In genomic region chr1:85114078-85114477, GRCm38 (mm10) we compare ENCODE assay signal across 24 mouse cellular contexts. TPM values are rescaled to one million over a fixed set of nuclear protein-coding genes. Genes with fewer than 3 reads are reported as not detected.
DNase-seq lines count a peak whose midpoint lies in the region; ATAC-seq and TF ChIP-seq lines count a peak whose summit lies in the region.
"Not testable (repeated sequence)": the region's sequence is repeated elsewhere in the genome, so short reads cannot be mapped to it uniquely, and the experiment has no call there.
"Had no signal": no experiment of that assay in that cellular context is flagged by ENCODE, and none has a peak within 500 bp of the region (broad histone marks: within the 10 kb centered on the region; RNA-seq: fewer than 3 reads in every experiment).

No protein-coding gene starts in this region.

- not testable (repeated sequence) for H3K4me3 ChIP-seq in embryonic facial prominence, embryonic 13.5 days; heart, embryonic 11.5 days (ENCODE audit: low read depth, low read length); hindbrain, embryonic 13.5 days; limb, embryonic 10.5 days; lung, embryonic 16.5 days (ENCODE audit: low read length); midbrain, postnatal 0 days (ENCODE audit: low read depth, low read length); stomach, embryonic 15.5 days (replicated peaks)

- TF ChIP-seq CTCF in midbrain, postnatal 0 days (IDR thresholded peaks at IDR 0.05) = not testable (repeated sequence)

- not testable (repeated sequence) for H3K9ac ChIP-seq in embryonic facial prominence, embryonic 13.5 days; heart, embryonic 11.5 days (ENCODE audit: low read depth, low read length); hindbrain, embryonic 13.5 days; lung, embryonic 16.5 days (ENCODE audit: low read length); midbrain, postnatal 0 days (replicated peaks; ENCODE audit: low read length, poor library complexity, severe bottlenecking); stomach, embryonic 15.5 days

- not testable (repeated sequence) for H3K27ac ChIP-seq in embryonic facial prominence, embryonic 13.5 days; heart, embryonic 11.5 days (ENCODE audit: low read depth, low read length); hindbrain, embryonic 13.5 days; limb, embryonic 10.5 days; lung, embryonic 16.5 days (ENCODE audit: low read length); midbrain, postnatal 0 days (ENCODE audit: low read depth, low read length); stomach, embryonic 15.5 days

- H3K4me1 ChIP-seq in embryonic facial prominence, embryonic 13.5 days; heart, embryonic 11.5 days (ENCODE audit: control insufficient read depth, insufficient read depth, low read length); hindbrain, embryonic 13.5 days (replicated peaks); limb, embryonic 10.5 days; lung, embryonic 16.5 days (replicated peaks; ENCODE audit: control insufficient read depth, insufficient read depth, low read length); midbrain, postnatal 0 days (ENCODE audit: insufficient read depth, low read length); stomach, embryonic 15.5 days: not testable (repeated sequence)

- peak; percentile 81 for ATAC-seq in embryonic facial prominence, embryonic 13.5 days (ENCODE audit: insufficient number of reproducible peaks, insufficient read depth, low FRiP score, low TSS enrichment, low read depth)
- 0 out of 2 replicates have a peak, but pooled peaks have one; percentile 31 for ATAC-seq in heart, embryonic 11.5 days (replicated peaks; ENCODE audit: insufficient number of reproducible peaks, low FRiP score, low TSS enrichment)
- ATAC-seq in hindbrain, embryonic 13.5 days (ENCODE audit: low FRiP score) = peak; percentile 39; the same call in 1 of the 2 replicates
- 0 out of 2 replicates have a peak, but pooled peaks have one; percentile 28 for ATAC-seq in lung, embryonic 16.5 days (ENCODE audit: low read depth)
- ATAC-seq in midbrain, postnatal 0 days (ENCODE audit: low FRiP score) = peak; percentile 70; the same call in 1 of the 2 replicates
- ATAC-seq in stomach, embryonic 15.5 days (ENCODE audit: insufficient read depth, low FRiP score, low read depth) = peak; percentile 53

- H3K4me2 ChIP-seq in embryonic facial prominence, embryonic 13.5 days; heart, embryonic 11.5 days; hindbrain, embryonic 13.5 days; lung, embryonic 16.5 days (ENCODE audit: low read depth, low read length); midbrain, postnatal 0 days (ENCODE audit: low read depth, low read length, poor library complexity, severe bottlenecking); stomach, embryonic 15.5 days: not testable (repeated sequence)

- DNase-seq in CD4-positive, CD25-positive, alpha-beta regulatory T cell, adult 2 months (ENCODE audit: low read depth, low spot score) = peak; percentile 2
- DNase-seq in limb, embryonic 10.5 days (ENCODE audit: low spot score) = peak; percentile 18
- not testable (repeated sequence) for DNase-seq in midbrain, postnatal 0 days (ENCODE audit: low spot score)

- not testable (repeated sequence) for H3K9me3 ChIP-seq in embryonic facial prominence, embryonic 13.5 days; heart, embryonic 11.5 days (replicated peaks; ENCODE audit: control insufficient read depth, low read length); limb, embryonic 10.5 days (replicated peaks); lung, embryonic 16.5 days (ENCODE audit: control insufficient read depth, low read length); midbrain, postnatal 0 days (ENCODE audit: low read length); stomach, embryonic 15.5 days
- peaks cover 15% of the 10 kb centered on the region for H3K9me3 ChIP-seq in hindbrain, embryonic 13.5 days

- WGBS in embryonic facial prominence, embryonic 13.5 days = 77% methylated on average over 3 of the region's 3 CpGs
- WGBS in heart, embryonic 11.5 days (ENCODE audit: insufficient replicate concordance) = 68% methylated on average over 3 of the region's 3 CpGs
- WGBS in hindbrain, embryonic 13.5 days = 81% methylated on average over 3 of the region's 3 CpGs
- 86% methylated on average over 3 of the region's 3 CpGs for WGBS in limb, embryonic 10.5 days
- WGBS in lung, embryonic 16.5 days = 79% methylated on average over 3 of the region's 3 CpGs
- WGBS in midbrain, postnatal 0 days = 80% methylated on average over 3 of the region's 3 CpGs
- 73% methylated on average over 3 of the region's 3 CpGs for WGBS in stomach, embryonic 15.5 days

- H3K36me3 ChIP-seq in embryonic facial prominence, embryonic 13.5 days; heart, embryonic 11.5 days (ENCODE audit: control insufficient read depth, insufficient read depth, low read length); hindbrain, embryonic 13.5 days; limb, embryonic 10.5 days; lung, embryonic 16.5 days (ENCODE audit: control insufficient read depth, insufficient read depth, low read length); midbrain, postnatal 0 days (ENCODE audit: insufficient read depth, low read length); stomach, embryonic 15.5 days: not testable (repeated sequence)

- not testable (repeated sequence) for H3K27me3 ChIP-seq in embryonic facial prominence, embryonic 13.5 days; heart, embryonic 11.5 days (ENCODE audit: control insufficient read depth, insufficient read depth, low read length); hindbrain, embryonic 13.5 days; limb, embryonic 10.5 days (ENCODE audit: low read depth, poor library complexity, severe bottlenecking); lung, embryonic 16.5 days (ENCODE audit: control insufficient read depth, insufficient read depth, low read depth, low read length); midbrain, postnatal 0 days (ENCODE audit: insufficient read depth, low read length); stomach, embryonic 15.5 days (replicated peaks)

RNA-seq across cellular contexts. Expression of gene A530032D15Rik, which starts 4.4 kb away (rescaled TPM):
- polyA plus RNA-seq in embryonic facial prominence, embryonic 13.5 days (2015; fragmentation: Nextera tagmentation; extraction: Ambion mirVana) = not detected in 2 replicates
- not detected in 2 replicates for polyA plus RNA-seq in heart, embryonic 11.5 days (2014; fragmentation: Nextera tagmentation; extraction: Ambion mirVana)
- polyA plus RNA-seq in hindbrain, embryonic 13.5 days (2015; fragmentation: Nextera tagmentation; extraction: Ambion mirVana) = not detected in 2 replicates
- not detected in 2 replicates for polyA plus RNA-seq in limb, embryonic 10.5 days (2016; fragmentation: Nextera tagmentation; extraction: Ambion mirVana)
- polyA plus RNA-seq in lung, embryonic 16.5 days (2015; fragmentation: Nextera tagmentation; extraction: Ambion mirVana) = not detected in 2 replicates
- not detected in 2 replicates for total RNA-seq in midbrain, postnatal 0 days (2014; rRNA removed)
- not detected in 2 replicates for polyA plus RNA-seq in midbrain, postnatal 0 days (2015; fragmentation: Nextera tagmentation; extraction: Ambion mirVana)
- 0.17 TPM in 1 of 2 replicates, not detected in the other for polyA plus RNA-seq in stomach, embryonic 15.5 days (2015; fragmentation: Nextera tagmentation; extraction: Ambion mirVana)
- total RNA-seq: gastrocnemius, postnatal 4 days; layer of hippocampus, postnatal 10 days had no signal
- polyA plus RNA-seq: embryonic facial prominence, embryonic 12.5 days; heart, embryonic 13.5 days; intestine, embryonic 16.5 days; kidney, embryonic 15.5 days; limb, embryonic 13.5 days; neural tube, embryonic 14.5 days had no signal

RNA-seq across cellular contexts. Expression of gene Gm10553, which starts 14.1 kb away (rescaled TPM):
- not detected in 2 replicates for polyA plus RNA-seq in embryonic facial prominence, embryonic 13.5 days (2015; fragmentation: Nextera tagmentation; extraction: Ambion mirVana)
- not detected in 2 replicates for polyA plus RNA-seq in heart, embryonic 11.5 days (2014; fragmentation: Nextera tagmentation; extraction: Ambion mirVana)
- polyA plus RNA-seq in hindbrain, embryonic 13.5 days (2015; fragmentation: Nextera tagmentation; extraction: Ambion mirVana) = not detected in 2 replicates
- not detected in 2 replicates for polyA plus RNA-seq in limb, embryonic 10.5 days (2016; fragmentation: Nextera tagmentation; extraction: Ambion mirVana)
- polyA plus RNA-seq in lung, embryonic 16.5 days (2015; fragmentation: Nextera tagmentation; extraction: Ambion mirVana) = not detected in 2 replicates
- total RNA-seq in midbrain, postnatal 0 days (2014; rRNA removed) = not detected in 2 replicates
- polyA plus RNA-seq in midbrain, postnatal 0 days (2015; fragmentation: Nextera tagmentation; extraction: Ambion mirVana) = not detected in 2 replicates
- not detected in 2 replicates for polyA plus RNA-seq in stomach, embryonic 15.5 days (2015; fragmentation: Nextera tagmentation; extraction: Ambion mirVana)
- total RNA-seq: adrenal gland, adult 8-10 months; common myeloid progenitor, adult 5-6 weeks; gastrocnemius, adult 18-20 months; gastrocnemius, postnatal 4 days; hematopoietic stem cell, adult 5-6 weeks; layer of hippocampus, postnatal 10 days; left cerebral cortex, adult 8-10 months had no signal
- polyA plus RNA-seq: embryonic facial prominence, embryonic 12.5 days; heart, embryonic 13.5 days; intestine, embryonic 16.5 days; kidney, embryonic 15.5 days; large intestine, adult 2 months; limb, embryonic 13.5 days; liver, embryonic 15.5 days; neural tube, embryonic 14.5 days; small intestine, adult 2 months had no signal

Comparison
In these comparisons a context has a peak if more than half of its experiments do, and no peak if none do; other contexts are left out.
1. ATAC-seq: peak in every context shown above with its lines; median percentile 81 in embryonic facial prominence, embryonic 13.5 days; 70 in midbrain, postnatal 0 days; 53 in stomach, embryonic 15.5 days; 39 in hindbrain, embryonic 13.5 days; 31 in heart, embryonic 11.5 days; 28 in lung, embryonic 16.5 days.